ENCODE assay signal across 25 mouse cellular contexts in genomic region chr6:35499978-35500667, GRCm38 (mm10). TPM values are rescaled to one million over a fixed set of nuclear protein-coding genes. Genes with fewer than 3 reads are reported as not detected.
A peak's percentile ranks its signal among the peaks of the same experiment; 100 is the strongest.
DNase-seq lines count a peak whose midpoint lies in the region; ATAC-seq and TF ChIP-seq lines count a peak whose summit lies in the region.
"Had no signal": no experiment of that assay in that cellular context is flagged by ENCODE, and none has a peak within 500 bp of the region (broad histone marks: within the 10 kb centered on the region; RNA-seq: fewer than 3 reads in every experiment).

No protein-coding gene starts in this region.

- H3K4me3 ChIP-seq in liver, embryonic 14.5 days (ENCODE audit: insufficient read depth in 1 of 2, low read depth in 2 of 2, low read length in 2 of 2), result no peak overlapping the region
- H3K4me3 ChIP-seq: embryonic facial prominence, embryonic 10.5 days; forebrain, embryonic 12.5 days; limb, embryonic 10.5 days had no signal

- TF ChIP-seq EP300 in liver, embryonic 14.5 days (IDR thresholded peaks at IDR 0.05; ENCODE audit: low read depth), result no peak

- DNase-seq in lung, adult 18-20 months, result peak; percentile 5 to 16
- no peak for DNase-seq in lung, postnatal 14 days
- peak in 2 of 3 experiments; percentile 11 to 20 for DNase-seq in liver, embryonic 14.5 days (ENCODE audit: low read depth in 3 of 3, low spot score in 3 of 3)
- no peak for DNase-seq in ovary, postnatal 36 days (ENCODE audit: low spot score)
- no peak for DNase-seq in right cerebral cortex, postnatal 36 days (ENCODE audit: low spot score in 2 of 2)
- DNase-seq in adrenal gland, adult 8-10 months, result no peak
- DNase-seq: adrenal gland, postnatal 25 days; cerebellum, adult 9-10 months; gastrocnemius, postnatal 36 days; kidney, postnatal 4 days; layer of hippocampus, adult 9-11 months; lung, embryonic 14.5 days; midbrain, embryonic 14.5 days; retina, postnatal 1 day; right cerebral cortex, postnatal 25 days; thymus, postnatal 14 days had no signal

- H3K27ac ChIP-seq in liver, embryonic 14.5 days, result no peak overlapping the region
- H3K27ac ChIP-seq: embryonic facial prominence, embryonic 10.5 days; forebrain, embryonic 12.5 days; limb, embryonic 10.5 days had no signal

- no peaks in the 10 kb centered on the region for H3K4me1 ChIP-seq in liver, embryonic 14.5 days (replicated peaks; ENCODE audit: control insufficient read depth in 2 of 2, insufficient read depth in 2 of 2, low read length in 1 of 2)
- H3K4me1 ChIP-seq: embryonic facial prominence, embryonic 10.5 days; forebrain, embryonic 12.5 days; limb, embryonic 10.5 days had no signal

- no peaks in the 10 kb centered on the region for H3K27me3 ChIP-seq in liver, embryonic 14.5 days (ENCODE audit: control insufficient read depth, insufficient read depth, low read length)
- H3K27me3 ChIP-seq: forebrain, embryonic 12.5 days had no signal

- H3K9ac ChIP-seq in liver, embryonic 14.5 days (replicated peaks), result no peak overlapping the region
- H3K9ac ChIP-seq: forebrain, embryonic 12.5 days; lung, embryonic 14.5 days had no signal

- no peaks in the 10 kb centered on the region for H3K9me3 ChIP-seq in liver, embryonic 14.5 days (ENCODE audit: control insufficient read depth, low read length)
- H3K9me3 ChIP-seq: embryonic facial prominence, embryonic 10.5 days; forebrain, embryonic 12.5 days; limb, embryonic 10.5 days had no signal

- no peak overlapping the region for H3K4me2 ChIP-seq in liver, embryonic 14.5 days (ENCODE audit: low read depth)
- H3K4me2 ChIP-seq: forebrain, embryonic 12.5 days; heart, embryonic 11.5 days; lung, embryonic 14.5 days had no signal

- no peaks in the 10 kb centered on the region for H3K36me3 ChIP-seq in liver, embryonic 14.5 days (replicated peaks; ENCODE audit: control insufficient read depth, insufficient read depth, low read depth)
- H3K36me3 ChIP-seq: embryonic facial prominence, embryonic 10.5 days; forebrain, embryonic 12.5 days; limb, embryonic 10.5 days had no signal

- no peak for TF ChIP-seq CTCF in liver, embryonic 14.5 days (IDR thresholded peaks at IDR 0.05; ENCODE audit: low read depth)

- WGBS in liver, embryonic 14.5 days (ENCODE audit: insufficient replicate concordance), result 67% methylated on average over 5 of the region's 5 CpGs

- ATAC-seq in common myeloid progenitor, adult 5-6 weeks (replicated peaks; ENCODE audit: low read depth, poor library complexity, severe bottlenecking), result peak; percentile 69
- 0 out of 2 replicates have a peak, but pooled peaks have one; percentile 37 for ATAC-seq in liver, embryonic 14.5 days (ENCODE audit: insufficient read depth)
- ATAC-seq in megakaryocyte, adult 5-6 weeks (ENCODE audit: poor library complexity, severe bottlenecking), result peak; percentile 92
- ATAC-seq: activated CD4-positive, CD25-positive, alpha-beta regulatory T cell, adult 4 months; hindbrain, embryonic 16.5 days; intestine, postnatal 0 days had no signal

RNA-seq across cellular contexts. Expression of gene Mtpn, which starts 39.6 kb away (rescaled TPM):
- 122 and 135 TPM in 2 replicates for total RNA-seq in common myeloid progenitor, adult 5-6 weeks (2017)
- polyA plus RNA-seq in liver, embryonic 14.5 days (2012; rRNA removed), result 14.5 and 20.4 TPM in 2 replicates
- 30.8 and 34.4 TPM in 2 replicates for polyA plus RNA-seq in liver, embryonic 14.5 days (2014; fragmentation: Nextera tagmentation; extraction: Ambion mirVana)
- 220 and 244 TPM in 2 replicates for total RNA-seq in megakaryocyte, adult 5-6 weeks (2015)
- 199 and 205 TPM in 2 replicates for total RNA-seq in megakaryocyte, adult 5-6 weeks (2017)
- 100 to 1,000 TPM; 115 to 147 (median 119) TPM for total RNA-seq in adrenal gland, adult 8-10 months (2022)

Comparison
In these comparisons a context has a peak if more than half of its experiments do, and no peak if none do; other contexts are left out.
1. DNase-seq: peak in lung, adult 18-20 months (2 of 2) and liver, embryonic 14.5 days (2 of 3); none in lung, postnatal 14 days (single experiment), ovary, postnatal 36 days (single experiment), right cerebral cortex, postnatal 36 days (0 of 2) and adrenal gland, adult 8-10 months (single experiment).
2. ATAC-seq: peak in every context shown above with its lines; median percentile 92 in megakaryocyte, adult 5-6 weeks; 69 in common myeloid progenitor, adult 5-6 weeks; 37 in liver, embryonic 14.5 days.